Mouse (Mus musculus) embryo, embryonic 10.5 days (tissue): ENCODE results near the gene AL731706.2.

ENCODE experiments used
- DNase-seq: peaks from one replicate; pipeline ENCODE4 v3.0.0-alpha.2; 2015; ENCODE audit warnings: low spot score

The AL731706.2 gene

DNA sequence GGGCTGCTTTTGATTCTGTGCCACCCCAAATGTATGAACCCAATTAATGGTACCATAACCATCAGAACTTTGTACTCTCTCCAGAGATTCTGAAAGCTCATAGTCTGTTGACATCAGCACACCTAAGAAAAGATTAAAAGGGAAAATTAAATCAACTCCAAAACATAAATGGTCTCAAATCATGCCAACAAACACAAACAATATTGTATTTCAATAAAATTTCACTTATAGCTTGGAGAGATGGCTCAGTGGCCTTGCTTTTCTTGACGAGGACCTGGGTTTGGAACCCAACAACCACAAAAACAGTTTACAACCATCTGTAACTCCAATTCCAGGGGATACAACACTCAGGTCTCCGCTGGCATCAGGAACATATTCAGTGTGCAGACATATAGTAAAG lies at the start of gene AL731706.2:
Gene AL731706.2, minus strand, starts transcription at position 101 of the 400 bp plus-strand sequence.
- DNase-seq = no peak

DNA sequence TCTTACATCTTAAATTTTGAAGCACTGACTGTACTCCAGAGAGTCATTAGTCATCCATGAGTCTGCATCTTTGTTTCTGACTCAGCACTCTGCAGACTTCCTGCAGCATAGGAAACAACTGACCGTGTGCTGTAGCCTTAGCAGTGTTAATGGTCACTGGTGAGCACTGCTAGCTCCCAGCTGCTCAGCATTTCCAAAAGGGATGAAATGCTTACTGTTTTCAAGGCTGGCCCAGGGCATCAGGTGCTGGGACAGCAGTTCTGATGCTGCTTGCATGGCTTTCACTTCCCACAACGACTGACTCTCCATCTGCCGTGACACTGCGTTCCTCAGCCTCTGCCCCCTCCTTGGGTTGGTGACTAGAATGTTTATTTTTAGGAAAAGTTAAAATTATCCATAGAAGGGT lies 35.5 kb upstream of the AL731706.2 start:
- no peak for DNase-seq

- no peak for DNase-seq
Observed at GRCm38 (mm10) chr2:136920257-136920993, 34.9 kb upstream of the AL731706.2 start.

DNA sequence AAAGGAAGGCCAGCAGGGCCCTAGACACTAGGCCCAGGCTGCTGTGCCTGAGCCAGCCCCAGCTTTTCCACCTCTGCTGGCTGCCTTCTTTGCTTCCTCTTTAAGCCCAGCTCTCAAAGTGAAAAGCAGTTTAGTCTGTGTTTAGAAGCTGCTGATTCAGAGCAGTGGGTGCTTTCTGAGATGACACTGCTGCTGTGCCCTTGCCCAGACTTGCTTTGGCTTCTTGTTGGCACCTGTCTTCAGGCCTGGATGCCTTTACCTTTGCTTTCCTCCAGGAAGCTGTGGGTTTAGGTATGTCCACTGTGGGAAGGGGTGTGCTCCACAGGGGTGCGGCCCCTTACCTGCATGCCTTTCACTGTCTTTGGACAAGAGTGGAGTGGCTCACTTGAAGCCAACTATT lies 34.0 kb upstream of the AL731706.2 start:
- DNase-seq = no peak

- DNase-seq = peak; percentile 67
Observed at GRCm38 (mm10) chr2:136914334-136914902, 28.9 kb upstream of the AL731706.2 start.

DNA sequence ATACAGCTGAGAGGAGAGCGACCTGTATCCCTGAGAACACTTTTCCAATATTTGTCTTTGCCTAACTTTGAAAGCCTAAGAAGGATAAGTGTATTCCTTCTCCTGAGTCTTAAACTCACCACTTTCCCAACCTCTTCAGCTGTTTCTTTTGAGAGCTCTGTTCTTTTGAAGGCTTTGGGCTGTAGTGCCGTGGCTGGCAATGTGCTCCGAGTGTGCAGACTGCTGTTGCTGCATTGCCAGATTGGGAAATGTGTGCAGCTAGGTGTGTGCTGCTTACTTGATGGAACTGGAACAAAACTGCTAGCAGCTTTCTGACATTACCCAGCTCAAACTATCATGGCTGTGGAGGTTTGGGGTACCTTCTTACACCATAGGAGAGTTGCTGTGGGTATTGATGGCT lies 27.5 kb upstream of the AL731706.2 start:
- DNase-seq = no peak

GRCm38 (mm10) chr2:136911958-136912411 lies 26.5 kb upstream of the AL731706.2 start:
- peak; percentile 64 for DNase-seq

GRCm38 (mm10) chr2:136909298-136909697 lies 23.8 kb upstream of the AL731706.2 start:
- no peak for DNase-seq

GRCm38 (mm10) chr2:136908596-136908995 lies 23.1 kb upstream of the AL731706.2 start:
- no peak for DNase-seq

- DNase-seq = no peak
Observed at GRCm38 (mm10) chr2:136896131-136896530, 10.7 kb upstream of the AL731706.2 start.

- DNase-seq = no peak
Observed at GRCm38 (mm10) chr2:136894494-136894893, 9.0 kb upstream of the AL731706.2 start.

GRCm38 (mm10) chr2:136891951-136892371 lies 6.5 kb upstream of the AL731706.2 start:
- peak; percentile 98 for DNase-seq

DNA sequence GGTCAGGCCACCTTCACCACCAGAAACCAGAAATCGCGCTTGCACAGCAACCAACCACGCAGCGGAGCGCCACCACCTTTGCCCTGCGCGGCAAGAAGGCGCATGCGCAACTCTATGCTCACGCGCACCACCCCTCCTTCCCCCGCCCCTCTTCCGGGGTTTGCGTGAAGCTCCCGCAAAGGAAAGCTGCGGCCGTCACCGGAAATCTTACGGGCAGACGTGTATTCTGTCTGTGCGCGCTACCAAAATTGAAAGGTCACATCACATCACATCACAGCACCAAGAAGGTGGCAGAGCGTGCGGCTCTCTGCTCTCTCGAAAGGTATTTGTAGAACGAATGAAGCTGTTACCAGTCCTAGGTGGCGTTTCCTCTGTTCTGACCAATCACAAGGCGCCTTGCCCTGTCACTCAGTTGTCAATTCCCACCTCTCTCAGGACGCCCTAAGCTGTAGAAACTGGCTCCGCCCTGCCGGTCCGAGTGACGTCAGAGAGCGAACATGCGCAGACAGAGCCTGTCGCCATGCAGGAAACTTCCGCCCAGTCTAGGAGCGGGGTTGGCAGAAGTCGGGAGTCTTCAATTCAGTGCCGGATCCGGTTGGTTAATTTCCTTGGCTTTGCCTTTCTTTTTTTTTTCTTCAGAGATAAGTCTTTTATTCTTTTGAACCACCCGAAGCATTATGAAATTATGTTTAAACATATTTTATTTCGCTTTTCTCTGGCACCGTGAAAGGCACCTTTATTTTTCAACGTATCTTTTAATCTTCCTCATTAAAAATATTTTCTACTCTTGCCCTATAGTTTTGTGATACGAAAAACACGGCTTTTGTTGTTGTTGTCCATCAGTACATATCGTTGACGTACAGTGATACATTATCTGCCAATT lies 5.8 kb upstream of the AL731706.2 start, which contains the start of the genes Slx4ip, AL731706.1 and Mkks:
Gene Slx4ip, plus strand, starts transcription at position 151 of the 883 bp plus-strand sequence.
Gene AL731706.1, minus strand, starts transcription at position 322 of the 883 bp plus-strand sequence.
Gene Mkks, minus strand, starts transcription at position 322 of the 883 bp plus-strand sequence.
- DNase-seq = peak; percentile 99

- DNase-seq = peak; percentile 84
Observed at GRCm38 (mm10) chr2:136890716-136891067, 5.2 kb upstream of the AL731706.2 start.

- DNase-seq = peak; percentile 38
Observed at GRCm38 (mm10) chr2:136886846-136887245, 1.4 kb upstream of the AL731706.2 start.

DNA sequence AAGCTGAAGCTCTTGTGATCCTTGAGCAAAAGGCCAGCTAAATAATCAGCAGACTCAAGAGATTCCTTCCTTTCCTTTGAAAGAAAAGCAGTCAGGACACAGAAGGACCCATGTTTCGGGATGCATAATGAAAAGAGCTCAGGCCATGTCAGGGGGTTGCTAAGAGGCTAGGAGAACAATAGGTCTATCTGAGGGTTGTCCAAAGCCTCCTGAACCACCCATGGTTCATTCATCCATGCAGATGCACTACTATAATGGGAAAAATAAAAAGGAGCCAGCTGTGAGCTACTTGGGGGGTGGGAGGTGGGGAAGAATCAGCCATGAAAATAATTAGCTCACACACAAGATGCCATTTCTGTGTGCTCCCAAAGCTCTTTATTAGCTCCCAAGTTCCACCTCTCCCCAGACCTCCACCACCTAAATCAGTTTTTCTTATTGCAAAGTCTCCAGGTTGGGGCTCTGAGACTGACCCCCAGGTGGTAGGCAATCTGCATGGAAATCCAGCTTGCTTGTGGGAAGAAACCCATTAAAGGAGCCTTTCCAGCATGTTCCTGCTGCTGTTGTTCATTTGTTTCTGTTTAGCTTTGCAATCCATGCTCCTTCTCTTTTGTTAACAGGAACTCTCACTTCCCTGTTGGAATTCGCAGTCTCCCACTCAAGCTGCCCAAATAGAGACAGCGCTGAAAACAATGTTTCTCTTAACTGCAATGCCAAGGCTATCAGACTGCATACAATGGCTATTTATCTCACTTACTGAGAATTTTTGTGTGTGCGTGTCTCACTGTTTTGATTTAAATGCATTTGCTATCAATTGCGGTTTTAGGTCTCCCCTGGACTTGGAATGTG lies 30.7 kb downstream of the AL731706.2 start:
- DNase-seq = peak; percentile 63

- DNase-seq = no peak
Observed at GRCm38 (mm10) chr2:136850366-136850765, 35.1 kb downstream of the AL731706.2 start.

DNA sequence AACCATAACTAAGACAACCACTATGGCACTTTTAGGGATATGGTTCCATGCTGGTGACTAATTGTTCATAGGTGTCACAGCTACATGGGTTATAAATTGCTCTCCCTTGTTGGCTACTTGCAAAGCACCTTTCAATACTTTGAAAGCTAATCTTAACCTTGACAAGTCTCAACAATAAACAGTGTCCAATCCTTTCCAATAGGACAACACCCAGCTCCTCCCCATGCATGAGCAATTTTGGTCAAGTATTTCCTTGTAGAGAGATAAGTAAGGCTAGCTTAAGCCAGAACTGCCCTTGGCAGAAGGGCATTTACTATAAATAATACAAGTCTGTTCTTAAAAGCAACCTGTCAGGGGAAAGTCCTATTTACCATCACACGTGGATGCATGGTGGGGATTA lies 47.5 kb downstream of the AL731706.2 start:
- no peak for DNase-seq

GRCm38 (mm10) chr2:136835882-136836281 lies 49.6 kb downstream of the AL731706.2 start:
- DNase-seq = peak; percentile 35
